Mouse (Mus musculus) ES-Bruce4 (cell line): ENCODE data around the gene Fibcd1.

Experiments used
- CTCF ChIP-seq: IDR thresholded peaks from one replicate; pipeline ENCODE4 v1.8.1; 2011; ENCODE audit warnings: low read depth, low read length
- EP300 ChIP-seq: IDR thresholded peaks from 2 replicates; pipeline ENCODE4 v1.6.1; 2011; ENCODE audit warnings: low read depth, low read length; ENCODE audit not compliant: insufficient read depth

DNA sequence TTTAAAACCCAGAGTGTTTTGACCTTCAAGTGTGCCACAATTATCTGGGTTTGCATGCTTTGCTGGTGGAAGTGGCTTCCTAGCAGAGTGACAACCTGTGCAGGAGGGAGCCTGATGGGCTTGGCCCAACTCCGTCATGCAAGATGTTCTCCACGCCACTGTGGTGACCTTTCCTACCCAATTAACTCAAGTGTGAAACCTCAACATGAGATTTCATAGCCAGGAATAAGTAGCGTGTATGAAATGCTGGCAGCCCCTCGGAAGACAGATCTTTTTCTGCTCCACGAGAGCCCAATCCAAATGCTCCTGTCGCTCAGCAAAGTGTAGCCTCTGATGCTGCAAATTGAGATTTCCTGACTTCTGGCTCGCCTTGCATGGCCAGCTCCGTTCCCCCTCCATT is 54.5 kb downstream of the Fibcd1 start:
- TF ChIP-seq CTCF (no peak), EP300 (no peak)
